Mouse (Mus musculus): ENCODE measurements around the gene Npas1.

GRCm38 (mm10) chr7:16452587-16453073, 24.9 kb downstream of the Npas1 start, which contains the start of gene Tmem160:
- TF ChIP-seq HCFC1 (IDR thresholded peaks at IDR 0.05; ENCODE audit: borderline replicate concordance, insufficient read depth, low read length) = peak; percentile 98
- TF ChIP-seq ZC3H11A (IDR thresholded peaks at IDR 0.05; ENCODE audit: borderline replicate concordance, low read depth, low read length) = no peak
- TF ChIP-seq MAFK (IDR thresholded peaks at IDR 0.05; ENCODE audit: insufficient read depth, low read depth, low read length) = no peak
- TF ChIP-seq ZNF384 (IDR thresholded peaks at IDR 0.05; ENCODE audit: low read depth, low read length) = no peak
